Mouse (Mus musculus): ENCODE results near the gene Olfr905.

The Olfr905 gene

DNA sequence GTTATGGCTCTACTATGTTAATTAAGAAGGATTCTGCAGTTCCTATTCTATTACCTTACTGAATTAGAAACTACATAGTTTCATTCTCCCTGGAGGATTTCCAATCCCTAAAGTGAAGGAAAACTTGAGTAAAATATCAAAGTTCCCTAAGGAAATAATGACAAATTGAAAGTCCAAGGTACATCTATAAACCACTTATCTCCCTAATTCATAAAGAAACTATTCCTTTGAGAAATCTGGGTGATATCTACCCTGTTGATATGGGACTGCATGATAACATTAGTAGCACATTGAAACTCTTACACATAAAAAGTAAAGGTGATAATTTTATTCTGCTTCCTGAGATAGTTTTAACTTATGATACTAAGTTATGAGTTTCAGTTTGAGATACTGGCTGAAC, at the start of gene Olfr905:
Olfr905 (plus strand) TSS at position 301 of the 400 bp plus-strand sequence.
- no peak for DNase-seq (ENCODE audit: low spot score in 2 of 2)

DNA sequence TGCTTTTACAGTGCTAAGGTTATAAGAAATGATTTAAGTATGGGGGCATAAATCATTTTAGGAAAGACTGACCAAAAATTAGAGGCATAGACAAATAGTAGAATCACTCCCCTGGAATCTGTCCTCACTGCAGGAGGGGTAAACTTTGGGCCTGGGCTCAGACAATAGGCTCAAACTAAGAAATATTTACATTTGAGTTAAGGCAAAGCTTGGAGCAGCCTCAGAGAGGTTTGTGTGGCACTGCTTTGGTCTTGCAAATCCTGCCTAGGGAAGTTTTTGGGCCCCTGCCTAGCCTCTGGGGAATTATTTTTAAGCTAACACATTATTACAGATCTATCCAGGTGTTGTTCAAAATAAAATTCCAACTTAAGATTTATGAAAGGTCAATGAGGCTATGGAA, 47.1 kb upstream of the Olfr905 start:
- no peak for DNase-seq (ENCODE audit: low spot score in 2 of 2)

DNA sequence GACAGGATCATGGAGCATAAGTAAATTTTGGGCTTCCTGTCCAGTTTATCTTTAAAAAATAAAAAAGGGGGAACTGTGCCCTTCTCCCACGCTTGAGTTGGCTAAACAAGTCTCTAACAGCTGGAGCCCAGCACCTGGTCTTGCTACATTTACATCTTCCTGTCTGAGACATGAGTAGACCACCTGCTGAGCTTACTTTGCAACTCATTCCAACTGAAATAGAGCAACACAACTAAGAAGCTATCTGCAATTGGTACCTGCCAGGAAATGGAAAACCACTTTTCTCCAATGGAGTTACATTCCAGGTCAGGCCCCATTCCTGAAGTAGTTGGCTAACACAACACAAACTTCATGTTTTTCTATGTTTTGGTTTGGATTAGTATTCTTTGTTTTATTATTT, 43.9 kb upstream of the Olfr905 start:
- no peak for DNase-seq (ENCODE audit: low spot score in 2 of 2)

DNA sequence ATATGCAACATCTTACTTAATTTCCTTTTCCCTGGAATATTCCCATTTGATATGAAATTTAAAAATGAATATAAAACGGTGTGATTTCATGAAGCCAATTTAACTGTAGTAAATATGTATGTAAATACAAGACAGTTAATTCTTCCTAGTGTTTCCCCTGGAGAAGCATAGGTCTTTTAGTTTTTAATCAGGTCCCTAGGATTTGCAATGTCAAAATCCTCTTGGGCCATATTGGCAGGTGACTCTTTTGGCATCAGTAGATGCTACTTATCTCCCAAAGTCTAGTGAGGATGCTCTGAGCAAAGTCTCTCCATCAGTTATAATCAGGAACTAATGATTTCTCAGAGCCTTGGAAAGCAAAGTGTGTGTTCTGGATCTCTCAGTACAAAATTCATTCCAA, 41.8 kb upstream of the Olfr905 start, which contains the start of gene Olfr901:
Olfr901 (plus strand) TSS at position 301 of the 400 bp plus-strand sequence.
- no peak for DNase-seq (ENCODE audit: low spot score in 2 of 2)

DNA sequence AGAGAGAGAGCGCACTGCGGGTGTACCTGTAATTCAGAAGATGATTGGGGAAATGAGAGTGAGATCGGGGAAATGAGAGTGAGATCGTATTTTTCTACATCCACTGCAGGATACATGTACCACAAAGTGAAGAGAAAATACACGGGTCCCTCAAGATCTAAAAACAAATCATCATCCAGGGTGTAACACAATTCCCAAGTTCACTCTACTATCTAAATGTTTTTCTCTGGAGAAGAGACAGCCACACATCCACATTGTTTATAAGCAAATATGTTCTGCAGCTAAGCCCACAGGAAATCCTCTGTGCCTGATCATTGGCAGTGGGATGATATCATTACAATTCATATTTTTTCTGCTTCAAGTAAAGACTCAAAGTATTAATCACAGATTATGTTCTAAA, 23.6 kb upstream of the Olfr905 start, which contains the start of gene Olfr902:
Olfr902 (plus strand) TSS at position 301 of the 400 bp plus-strand sequence.
- DNase-seq (ENCODE audit: low spot score in 2 of 2): no peak

DNA sequence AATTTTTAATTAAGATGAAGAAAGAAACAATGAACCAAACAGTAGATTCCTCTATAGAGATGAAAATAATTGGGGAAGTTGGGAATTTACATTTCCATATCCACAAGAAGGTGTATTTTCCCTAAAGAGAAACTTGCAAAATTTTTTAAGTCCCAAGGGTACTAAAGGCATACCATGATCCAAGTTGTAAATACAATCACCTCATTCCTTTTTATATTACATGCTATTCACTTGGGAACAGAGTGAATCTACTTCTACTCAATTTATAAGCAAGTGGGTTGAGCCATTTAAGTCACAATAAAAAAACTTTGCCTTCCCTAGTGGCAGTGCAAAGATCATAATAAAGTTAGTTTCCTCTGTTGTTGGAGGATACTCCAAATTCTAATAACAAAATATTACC, 8.1 kb upstream of the Olfr905 start, which contains the start of gene Olfr904:
Olfr904 (plus strand) TSS at position 301 of the 400 bp plus-strand sequence.
- no peak for DNase-seq (ENCODE audit: low spot score in 2 of 2)

DNA sequence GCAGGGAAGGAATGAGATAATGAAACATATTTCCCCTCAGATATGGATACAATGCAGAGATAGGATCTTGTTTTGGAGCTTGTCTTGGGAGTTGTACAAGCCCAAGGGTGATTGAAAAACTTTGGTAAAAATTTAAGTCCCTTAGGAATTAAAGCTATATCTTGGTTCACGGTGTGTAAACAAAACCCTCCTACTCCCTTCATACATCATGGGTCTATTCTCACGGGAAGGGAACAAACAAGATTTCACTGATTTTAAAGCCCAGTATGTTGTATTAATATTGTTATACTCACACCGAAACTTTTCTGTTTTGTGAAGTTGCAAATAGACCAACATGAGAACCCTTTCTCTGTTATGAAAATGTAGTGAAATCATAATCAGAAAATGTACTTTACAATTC, 15.9 kb downstream of the Olfr905 start, which contains the start of gene Olfr906:
Olfr906 (plus strand) TSS at position 301 of the 400 bp plus-strand sequence.
- DNase-seq (ENCODE audit: low spot score in 2 of 2): no peak

DNA sequence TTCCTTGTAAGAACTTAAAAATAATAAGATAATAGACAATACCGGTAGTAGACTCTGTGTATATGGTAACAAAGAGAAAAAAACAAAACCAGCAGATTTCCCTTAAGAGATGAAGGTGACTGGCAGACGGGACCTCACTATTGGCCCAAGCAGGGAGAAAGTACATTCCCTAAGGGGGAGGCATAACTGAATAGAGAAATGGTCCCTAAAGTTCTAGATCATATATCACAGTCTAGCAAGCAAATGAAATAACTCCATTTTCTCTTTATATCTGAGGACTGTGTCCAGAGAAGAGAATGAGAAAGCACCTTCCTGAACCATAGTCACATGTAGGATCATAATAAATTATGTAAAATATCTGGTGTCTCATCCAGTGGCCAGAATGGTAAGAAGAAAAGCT, 24.6 kb downstream of the Olfr905 start, which contains the start of gene Olfr907:
Olfr907 (plus strand) TSS at position 301 of the 400 bp plus-strand sequence.
- no peak for DNase-seq (ENCODE audit: low spot score in 2 of 2)

DNA sequence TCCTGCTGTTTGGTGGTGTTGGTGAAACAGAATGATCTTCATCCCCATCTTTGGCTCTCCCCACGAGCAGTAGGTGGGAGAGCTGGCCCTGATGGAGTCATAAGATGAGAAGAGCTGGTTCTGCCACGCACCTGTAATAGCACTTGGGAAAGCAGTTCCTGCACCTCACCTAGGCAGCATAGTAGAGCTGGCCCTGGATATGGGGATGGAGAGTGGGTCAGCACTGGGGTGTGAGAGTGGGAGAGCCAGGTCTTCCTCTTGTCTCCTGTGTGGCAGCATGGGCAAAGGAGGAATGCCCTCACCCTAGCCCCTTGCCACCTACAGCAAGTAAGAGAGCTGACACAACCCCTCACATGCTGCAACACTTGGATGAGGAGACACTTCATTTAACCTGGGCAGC, 41.4 kb downstream of the Olfr905 start:
- no peak for DNase-seq (ENCODE audit: low spot score in 2 of 2)

DNA sequence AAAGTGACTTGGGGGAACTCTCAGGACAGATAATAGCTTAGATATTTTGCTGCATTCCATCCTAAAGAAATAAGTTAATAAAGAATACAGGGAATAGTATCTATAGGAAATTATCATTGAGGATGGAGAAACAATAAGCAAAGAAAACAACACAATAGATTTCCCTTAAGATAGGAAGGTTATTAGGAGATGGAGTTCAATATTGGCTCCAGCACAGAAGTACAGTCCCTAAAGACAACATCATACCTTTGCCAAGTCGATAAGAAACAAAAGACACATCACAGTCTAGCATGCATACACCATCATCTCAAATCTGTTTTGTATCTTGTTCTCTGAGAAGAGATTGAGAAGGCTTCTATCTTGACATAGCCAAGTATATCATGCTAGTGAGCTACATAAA, 50.4 kb downstream of the Olfr905 start, which contains the start of gene Olfr911-ps1:
Olfr911-ps1 (plus strand) TSS at position 301 of the 400 bp plus-strand sequence.
- no peak for DNase-seq (ENCODE audit: low spot score in 2 of 2)
